Mouse (Mus musculus) layer of hippocampus, postnatal 10 days (tissue): ENCODE measurements around the gene Phc2. TPM values are rescaled to one million over a fixed set of nuclear protein-coding genes. Genes with fewer than 3 reads are reported as not detected.
A peak's percentile ranks its signal among the peaks of the same experiment; 100 is the strongest.

Experiments used
- DNase-seq, 2 experiments: peaks; one replicate each; pipeline ENCODE4 v3.0.0; 2021; ENCODE audit warnings: low spot score in 2 of 2
- total RNA-seq, 2 experiments: library from RNA; stranded (reverse); gene quantifications; 2 replicates each; pipeline ENCODE4 v1.2.3; 2021

The Phc2 gene
- total RNA-seq, 2 experiments from 2014 or later: 81.1 to 82.9 TPM

DNA sequence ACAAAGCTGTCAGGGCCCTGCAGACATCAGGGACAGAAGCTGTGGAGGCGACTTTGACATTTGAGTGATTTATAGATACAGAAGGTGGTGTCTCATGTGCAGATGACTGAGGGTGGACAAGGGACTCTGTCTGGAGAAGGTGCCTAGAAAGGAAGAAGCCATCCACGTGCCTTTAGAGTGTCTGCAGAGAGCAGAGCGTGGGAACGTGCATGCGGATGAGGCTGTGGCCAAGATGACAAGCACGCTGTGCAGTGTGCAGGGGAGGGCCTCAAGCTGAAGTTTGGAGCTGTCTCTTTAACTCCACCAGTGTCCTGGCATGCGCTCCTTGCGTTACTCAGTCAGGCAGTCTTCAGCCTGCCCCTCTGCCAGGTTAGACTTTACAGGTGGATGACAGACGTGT is 34.5 kb downstream of the Phc2 start:
- no peak for DNase-seq

DNA sequence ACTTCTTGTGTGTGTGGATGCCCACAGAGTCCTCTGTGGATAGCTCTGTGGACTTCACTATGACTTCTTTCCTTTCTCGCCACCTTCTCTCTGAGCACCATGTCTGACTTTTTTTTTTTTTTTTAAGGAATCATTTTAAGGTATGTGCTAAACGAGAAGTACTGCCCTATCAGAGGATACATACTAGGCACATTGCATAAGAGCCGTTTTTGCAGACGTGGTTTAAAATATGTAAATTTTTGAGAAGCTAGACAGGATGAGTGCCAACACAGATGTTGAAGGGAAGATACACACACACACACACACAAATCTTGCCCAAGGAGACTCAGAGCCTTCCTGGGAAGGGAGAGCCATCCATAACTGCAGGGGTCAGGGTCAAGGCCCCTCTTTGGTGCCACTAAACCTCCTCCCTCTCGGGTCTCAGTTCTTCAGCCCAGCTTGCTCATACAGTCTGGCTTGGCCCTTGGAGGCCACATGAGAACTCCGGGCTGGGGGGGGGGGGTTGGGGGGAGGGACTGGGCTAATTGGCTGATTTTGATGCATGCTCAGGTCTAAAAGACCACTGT is 35.3 kb downstream of the Phc2 start:
- no peak for DNase-seq

DNA sequence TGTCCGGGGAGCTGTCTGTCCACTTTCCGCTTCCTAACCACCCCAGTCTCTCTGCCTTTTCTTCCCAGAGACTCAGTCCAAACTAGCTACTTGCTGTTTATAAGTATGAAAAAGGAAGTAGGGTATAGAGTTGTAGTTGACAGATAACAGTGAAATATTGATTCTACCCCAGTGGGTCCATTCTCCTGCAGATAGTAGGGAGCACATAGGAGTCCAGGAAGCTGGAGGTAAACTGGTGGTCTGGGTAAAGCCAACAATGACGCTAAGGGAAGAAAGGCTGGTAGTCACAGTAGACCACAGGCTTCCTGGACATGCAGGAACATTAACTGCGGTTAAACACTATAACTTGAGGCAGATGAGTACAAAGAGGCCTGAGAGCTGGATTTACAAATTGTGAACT is 36.7 kb downstream of the Phc2 start:
- no peak for DNase-seq

GRCm38 (mm10) chr4:128692149-128692925 is 37.8 kb downstream of the Phc2 start:
- DNase-seq: peak in 1 of 2 experiments; percentile 39

GRCm38 (mm10) chr4:128693207-128693606 is 38.7 kb downstream of the Phc2 start:
- peak in 1 of 2 experiments; percentile 13 for DNase-seq

DNA sequence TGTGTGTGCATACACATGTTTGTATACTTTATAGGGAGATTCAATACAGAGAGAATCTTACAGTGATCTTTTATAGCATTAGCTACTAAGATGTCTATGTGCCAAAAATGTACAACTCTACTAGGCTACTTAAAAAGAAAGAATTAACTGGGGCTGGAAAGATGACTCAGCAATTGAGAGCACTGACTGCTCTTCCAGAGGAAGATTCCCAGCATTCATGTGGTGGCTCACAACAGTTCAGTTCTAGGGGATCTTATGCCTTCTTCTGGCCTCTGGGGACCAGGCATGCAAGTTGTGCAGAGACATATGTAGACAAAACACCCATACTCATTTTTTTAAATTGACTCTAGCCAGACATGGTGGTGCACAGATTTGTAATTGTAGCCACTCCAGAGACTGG is 39.8 kb downstream of the Phc2 start:
- no peak for DNase-seq

- no peak for DNase-seq
Measured at GRCm38 (mm10) chr4:128695149-128695548, 40.6 kb downstream of the Phc2 start.

GRCm38 (mm10) chr4:128698011-128698861 is 43.7 kb downstream of the Phc2 start:
- peak; percentile 62 for DNase-seq

- DNase-seq: no peak
Measured at GRCm38 (mm10) chr4:128699916-128700315, 45.4 kb downstream of the Phc2 start.

- no peak for DNase-seq
Measured at GRCm38 (mm10) chr4:128700543-128700942, 46.0 kb downstream of the Phc2 start.

GRCm38 (mm10) chr4:128705138-128705720 is 50.7 kb downstream of the Phc2 start:
- DNase-seq: no peak

DNA sequence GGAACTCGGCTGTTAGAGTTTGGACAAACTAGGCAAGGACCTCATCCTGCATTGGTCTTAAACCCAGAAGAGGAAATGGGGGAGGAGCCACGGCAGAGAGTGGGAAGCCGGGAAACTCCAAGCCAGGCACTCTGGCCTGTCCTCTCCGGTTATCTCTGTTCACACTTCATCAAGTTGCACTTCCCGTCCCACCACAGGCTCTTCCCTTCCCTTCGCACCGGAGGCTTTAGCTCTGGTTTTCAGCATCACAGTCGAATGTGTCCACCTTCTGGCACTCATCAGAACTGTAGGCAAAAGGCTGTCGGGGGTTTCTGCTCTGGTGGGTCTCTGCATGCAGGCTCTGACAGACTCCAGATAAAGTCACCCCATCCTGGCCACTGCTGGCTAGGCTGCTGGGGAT is 52.1 kb downstream of the Phc2 start:
- DNase-seq: no peak

DNA sequence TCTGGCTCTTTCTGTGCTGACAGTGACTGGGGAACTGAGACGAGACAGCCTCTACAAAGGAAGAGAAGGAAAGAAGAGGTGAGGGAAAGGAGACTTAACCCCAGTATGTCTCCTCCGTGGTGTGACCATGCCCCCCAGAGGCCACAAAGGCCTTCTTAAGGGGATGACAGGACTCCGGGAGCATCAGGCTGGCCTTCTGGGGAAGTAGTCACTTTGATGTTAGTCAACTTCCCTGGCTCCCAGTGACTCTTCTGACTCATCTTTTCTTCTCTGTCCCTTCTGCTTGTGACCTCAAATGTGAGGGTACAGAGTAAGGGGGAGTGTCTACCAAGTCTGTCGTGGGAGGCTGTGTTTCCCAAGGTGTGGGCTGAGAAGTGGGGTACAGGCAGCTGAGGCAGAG is 52.9 kb downstream of the Phc2 start:
- DNase-seq: no peak

DNA sequence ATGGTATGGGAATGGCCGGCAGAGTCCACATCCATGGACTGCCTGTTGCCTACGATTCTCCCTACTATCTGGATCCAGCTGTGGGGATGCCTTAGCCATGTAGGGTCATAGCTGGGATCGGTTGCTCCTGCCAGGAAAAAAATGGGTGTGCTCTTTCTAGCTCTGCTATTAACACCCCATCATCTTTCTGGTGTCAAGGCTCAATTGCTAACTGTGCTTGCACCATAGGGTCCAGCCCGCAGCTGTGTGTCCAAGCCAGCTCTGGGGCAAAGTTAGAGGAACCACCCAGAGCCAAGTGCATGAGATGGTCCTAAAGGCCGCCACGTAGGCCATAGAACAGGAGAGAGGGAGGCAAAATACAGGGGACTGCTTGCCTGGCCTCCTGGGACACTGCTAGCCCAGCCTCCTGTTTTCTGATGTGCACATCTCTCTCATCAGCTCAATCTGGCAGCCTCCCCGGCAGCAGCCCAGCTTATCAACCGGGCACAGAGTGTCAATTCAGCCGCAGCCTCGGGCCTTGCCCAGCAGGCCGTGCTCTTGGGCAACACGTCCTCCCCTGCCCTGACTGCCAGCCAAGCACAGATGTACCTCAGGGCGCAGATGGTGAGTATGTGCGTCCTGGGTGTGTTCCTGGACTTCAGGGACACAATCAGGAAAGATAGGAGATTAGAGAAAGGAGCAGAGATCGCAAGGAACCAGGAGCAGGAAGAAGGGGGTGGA is 54.7 kb downstream of the Phc2 start:
- no peak for DNase-seq

- no peak for DNase-seq
Measured at GRCm38 (mm10) chr4:128709781-128710166, 55.3 kb downstream of the Phc2 start.

DNA sequence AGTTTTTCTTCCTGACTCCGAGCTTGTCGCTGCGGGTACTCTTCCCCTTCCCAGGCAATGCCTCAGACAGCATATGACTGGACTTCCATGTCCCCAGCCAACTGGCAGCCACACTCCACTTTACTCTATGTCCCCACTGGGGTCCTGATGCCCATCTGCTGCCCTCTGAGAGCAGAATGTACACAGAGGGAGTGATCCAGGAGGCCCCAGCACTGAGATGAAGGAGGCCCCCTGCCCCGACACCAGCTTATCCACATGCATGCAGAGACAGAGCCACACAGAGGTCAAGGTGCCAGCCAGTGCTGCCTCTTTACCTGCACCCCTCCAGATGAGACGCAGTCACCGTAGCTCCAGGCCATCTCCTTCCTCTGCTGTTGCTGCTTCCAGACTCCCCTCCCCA is 55.8 kb downstream of the Phc2 start:
- no peak for DNase-seq

- DNase-seq: no peak
Measured at GRCm38 (mm10) chr4:128710800-128711199, 56.3 kb downstream of the Phc2 start.

- DNase-seq: peak; percentile 95
Measured at GRCm38 (mm10) chr4:128711455-128712135, 57.1 kb downstream of the Phc2 start.

DNA sequence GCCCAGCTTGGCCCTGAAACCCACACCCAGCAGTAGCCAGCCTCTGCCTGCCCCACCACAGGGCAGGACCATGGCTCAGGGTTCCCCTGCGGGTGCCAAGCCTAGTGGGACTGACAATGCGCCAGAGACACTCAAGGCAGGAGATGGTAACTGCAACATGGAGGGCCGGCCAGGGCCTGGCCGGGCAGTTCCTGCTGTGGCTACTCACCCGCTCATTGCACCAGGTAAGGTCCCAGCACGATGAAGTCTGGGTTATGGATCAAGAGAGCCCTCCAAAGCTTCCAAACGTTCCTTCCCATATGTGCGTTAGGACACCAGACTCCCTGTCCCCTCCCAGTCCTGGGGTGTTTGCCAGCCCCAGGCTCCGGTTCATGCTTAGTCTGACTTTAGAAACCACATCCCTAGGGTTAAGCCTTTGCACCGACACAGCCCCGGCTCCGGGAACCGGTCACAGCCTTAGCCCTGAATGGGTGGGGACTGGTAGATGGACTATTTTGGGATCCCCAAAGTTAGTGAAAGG is 57.7 kb downstream of the Phc2 start:
- no peak for DNase-seq

GRCm38 (mm10) chr4:128712941-128713340 is 58.4 kb downstream of the Phc2 start:
- no peak for DNase-seq
